Mouse (Mus musculus) olfactory bulb, adult 2 months (tissue): ENCODE results near the gene Rcor2.

Source experiments
- CTCF ChIP-seq: fragments of 200-500 bp; IDR thresholded peaks from 2 replicates; pipeline ENCODE4 v1.5.1; 2012; ENCODE audit warnings: low read depth, mild to moderate bottlenecking, low read length, moderate library complexity; ENCODE audit not compliant: insufficient read depth
- POLR2A ChIP-seq: fragments of 200-500 bp; IDR thresholded peaks from 2 replicates; pipeline ENCODE4 v1.6.1; 2012; ENCODE audit warnings: mild to moderate bottlenecking, low read depth, low read length, moderate library complexity; ENCODE audit not compliant: insufficient read depth

- TF ChIP-seq CTCF (no peak), POLR2A (no peak)
Measured at GRCm38 (mm10) chr19:7224253-7224652, 42.9 kb upstream of the Rcor2 start.
